Mouse (Mus musculus): ENCODE results near the gene Tmprss12. TPM values are rescaled to one million over a fixed set of nuclear protein-coding genes. Genes with fewer than 3 reads are reported as not detected.
"Not testable (repeated sequence)": the region's sequence is repeated elsewhere in the genome, so short reads cannot be mapped to it uniquely, and the experiment has no call there.

Gene Tmprss12
- polyA plus RNA-seq, 1 experiment from 2014 or later = not detected

GRCm38 (mm10) chr15:100321134-100321533, 40.5 kb downstream of the Tmprss12 start:
- ATAC-seq (peak; percentile 27), DNase-seq (ENCODE audit: low spot score) (peak; percentile 86)
- whole genome bisulfite sequencing = 38% methylated on average over 5 of the region's 5 CpGs
- peaks cover 8% of the 10 kb centered on the region; the same call in 1 of the 2 replicates for H3K4me1 ChIP-seq (ENCODE audit: insufficient read depth, low read depth, low read length)
- TF ChIP-seq CTCF (IDR thresholded peaks at IDR 0.05) (peak; percentile 74), EP300 (IDR thresholded peaks at IDR 0.05) (no peak)
- H3K9ac ChIP-seq (replicated peaks; ENCODE audit: low read depth) = no peak overlapping the region
- no peaks in the 10 kb centered on the region for H3K27me3 ChIP-seq (replicated peaks; ENCODE audit: insufficient read depth, low read length)
- no peaks in the 10 kb centered on the region for H3K36me3 ChIP-seq (ENCODE audit: insufficient read depth, low read length)
- peak overlapping the region; percentile 87 for H3K27ac ChIP-seq (ENCODE audit: low read length)
- no peak overlapping the region for H3K4me3 ChIP-seq (ENCODE audit: low read depth, low read length)
- no peak overlapping the region for H3K4me2 ChIP-seq (replicated peaks; ENCODE audit: low read depth, low read length)
- no peaks in the 10 kb centered on the region for H3K9me3 ChIP-seq (ENCODE audit: low read length)

- H3K36me3 ChIP-seq (ENCODE audit: insufficient read depth, low read length) = no peaks in the 10 kb centered on the region
- no peak overlapping the region for H3K4me3 ChIP-seq (ENCODE audit: low read depth, low read length)
- TF ChIP-seq EP300 (IDR thresholded peaks at IDR 0.05) = no peak
- no peak for TF ChIP-seq CTCF (IDR thresholded peaks at IDR 0.05)
- H3K9me3 ChIP-seq (ENCODE audit: low read length) = no peaks in the 10 kb centered on the region
- H3K9ac ChIP-seq (replicated peaks; ENCODE audit: low read depth) = no peak overlapping the region
- WGBS = 56% methylated on average over 12 of the region's 12 CpGs
- no peaks in the 10 kb centered on the region for H3K27me3 ChIP-seq (replicated peaks; ENCODE audit: insufficient read depth, low read length)
- peaks cover 4% of the 10 kb centered on the region; the same call in 1 of the 2 replicates for H3K4me1 ChIP-seq (ENCODE audit: insufficient read depth, low read depth, low read length)
- H3K27ac ChIP-seq (ENCODE audit: low read length) = no peak overlapping the region
- DNase-seq (ENCODE audit: low spot score) (peak; percentile 48), ATAC-seq (no peak)
- H3K4me2 ChIP-seq (replicated peaks; ENCODE audit: low read depth, low read length) = no peak overlapping the region
Measured at GRCm38 (mm10) chr15:100324021-100324591, 43.5 kb downstream of the Tmprss12 start.

GRCm38 (mm10) chr15:100325235-100325634, 44.6 kb downstream of the Tmprss12 start:
- Histone ChIP-seq H3K27me3 (replicated peaks; ENCODE audit: insufficient read depth, low read length) (no peaks in the 10 kb centered on the region), H3K4me1 (ENCODE audit: insufficient read depth, low read depth, low read length) (peaks cover 2% of the 10 kb centered on the region; the same call in 1 of the 2 replicates), H3K27ac (ENCODE audit: low read length) (no peak overlapping the region), H3K9me3 (ENCODE audit: low read length) (no peaks in the 10 kb centered on the region), H3K4me3 (ENCODE audit: low read depth, low read length) (no peak overlapping the region), H3K9ac (replicated peaks; ENCODE audit: low read depth) (no peak overlapping the region), H3K36me3 (ENCODE audit: insufficient read depth, low read length) (no peaks in the 10 kb centered on the region), H3K4me2 (replicated peaks; ENCODE audit: low read depth, low read length) (no peak overlapping the region)
- no peak for DNase-seq (ENCODE audit: low spot score)
- 83% methylated on average over 3 of the region's 3 CpGs for WGBS
- no peak for TF ChIP-seq CTCF (IDR thresholded peaks at IDR 0.05)
- no peak for TF ChIP-seq EP300 (IDR thresholded peaks at IDR 0.05)
- ATAC-seq = no peak

- DNase-seq (ENCODE audit: low spot score); H3K27ac ChIP-seq (ENCODE audit: low read length); H3K36me3 ChIP-seq (ENCODE audit: insufficient read depth, low read length); H3K4me2 ChIP-seq (replicated peaks; ENCODE audit: low read depth, low read length); H3K27me3 ChIP-seq (replicated peaks; ENCODE audit: insufficient read depth, low read length); H3K9ac ChIP-seq (replicated peaks; ENCODE audit: low read depth); H3K4me1 ChIP-seq (ENCODE audit: insufficient read depth, low read depth, low read length); ATAC-seq; H3K4me3 ChIP-seq (ENCODE audit: low read depth, low read length); H3K9me3 ChIP-seq (ENCODE audit: low read length): not testable (repeated sequence)
- TF ChIP-seq CTCF (IDR thresholded peaks at IDR 0.05) = peak; percentile 47
- 65% methylated on average over 3 of the region's 4 CpGs for WGBS
Measured at GRCm38 (mm10) chr15:100328089-100328488, 47.5 kb downstream of the Tmprss12 start.

- H3K27ac ChIP-seq (ENCODE audit: low read length); H3K27me3 ChIP-seq (replicated peaks; ENCODE audit: insufficient read depth, low read length); H3K4me2 ChIP-seq (replicated peaks; ENCODE audit: low read depth, low read length); H3K4me3 ChIP-seq (ENCODE audit: low read depth, low read length); H3K9ac ChIP-seq (replicated peaks; ENCODE audit: low read depth); H3K9me3 ChIP-seq (ENCODE audit: low read length); H3K4me1 ChIP-seq (ENCODE audit: insufficient read depth, low read depth, low read length); DNase-seq (ENCODE audit: low spot score); ATAC-seq; H3K36me3 ChIP-seq (ENCODE audit: insufficient read depth, low read length): not testable (repeated sequence)
- 84% methylated on average over 9 of the region's 10 CpGs for WGBS
Measured at GRCm38 (mm10) chr15:100329336-100329735, 48.7 kb downstream of the Tmprss12 start.

GRCm38 (mm10) chr15:100330739-100331138, 50.1 kb downstream of the Tmprss12 start:
- Histone ChIP-seq H3K9me3 (ENCODE audit: low read length) (no peaks in the 10 kb centered on the region), H3K27me3 (replicated peaks; ENCODE audit: insufficient read depth, low read length) (no peaks in the 10 kb centered on the region), H3K27ac (ENCODE audit: low read length) (no peak overlapping the region), H3K4me1 (ENCODE audit: insufficient read depth, low read depth, low read length) (no peaks in the 10 kb centered on the region), H3K4me3 (ENCODE audit: low read depth, low read length) (no peak overlapping the region), H3K36me3 (ENCODE audit: insufficient read depth, low read length) (no peaks in the 10 kb centered on the region), H3K9ac (replicated peaks; ENCODE audit: low read depth) (no peak overlapping the region), H3K4me2 (replicated peaks; ENCODE audit: low read depth, low read length) (no peak overlapping the region)
- DNase-seq (ENCODE audit: low spot score) (no peak), ATAC-seq (no peak)
- TF ChIP-seq EP300 (IDR thresholded peaks at IDR 0.05) (no peak), CTCF (IDR thresholded peaks at IDR 0.05) (no peak)
- WGBS = 82% methylated on average over 7 of the region's 7 CpGs

All from lung, postnatal 0 days (tissue).